Mouse (Mus musculus): Measurements from ENCODE around the gene Gpd2. TPM values are rescaled to one million over a fixed set of nuclear protein-coding genes. Genes with fewer than 3 reads are reported as not detected.

The Gpd2 gene
- total and polyA plus RNA-seq, 3 experiments: 15.7 to 20.4 (median 16.7) TPM

GRCm38 (mm10) chr2:57342910-57343309 is 105.5 kb downstream of the Gpd2 start:
- Histone ChIP-seq H3K4me3 (replicated peaks in 1 of 3; ENCODE audit: low read depth in 2 of 3, low read length in 2 of 3, poor library complexity in 1 of 3) (no peak overlapping the region), H3K27ac (ENCODE audit: insufficient read depth, low read depth) (no peak overlapping the region), H3K27me3 (replicated peaks) (no peaks in the 10 kb centered on the region), H3K79me2 (replicated peaks; ENCODE audit: control insufficient read depth, extremely low read depth, insufficient read depth, poor library complexity, severe bottlenecking) (no peaks in the 10 kb centered on the region), H3K9me3 (replicated peaks; ENCODE audit: low read length) (no peaks in the 10 kb centered on the region), H3K4me2 (ENCODE audit: insufficient read depth, low read depth, poor library complexity, severe bottlenecking) (no peak overlapping the region), H3K4me1 (ENCODE audit: control insufficient read depth in 1 of 2, insufficient read depth in 2 of 2) (no peaks in the 10 kb centered on the region), H3K36me3 (replicated peaks in 1 of 2; ENCODE audit: control insufficient read depth in 1 of 2, insufficient read depth in 1 of 2, low read length in 1 of 2) (peaks cover 7 to 47% of the 10 kb centered on the region in 2 experiments), H3K9ac (ENCODE audit: insufficient read depth, low read depth) (no peak overlapping the region)
- DNase-seq (ENCODE audit: extremely low read depth): no peak
- dilution Hi-C loops (cut with MboI; ENCODE audit: extremely low pct_ligation_motif_present, extremely low pct_unique_long_range_greater_than_20kb, low sequenced_read_pairs) (no loop called here), in situ Hi-C loops (cut with MboI; ENCODE audit: low pct_ligation_motif_present, low pct_unique_long_range_greater_than_20kb, low sequenced_read_pairs) (no loop called here)
- TF ChIP-seq POLR2A (IDR thresholded peaks at IDR 0.05; ENCODE audit: low read depth, low read length) (no peak), ZNF384 (IDR thresholded peaks at IDR 0.05; ENCODE audit: low read depth, low read length) (no peak), SIN3A (IDR thresholded peaks at IDR 0.05; ENCODE audit: low read length) (no peak), ZC3H11A (IDR thresholded peaks at IDR 0.05; ENCODE audit: low read depth, low read length) (no peak), NELFE (IDR thresholded peaks at IDR 0.05; ENCODE audit: low read depth, low read length) (no peak), SMC3 (IDR thresholded peaks at IDR 0.05; ENCODE audit: low read depth, low read length) (no peak)

GRCm38 (mm10) chr2:57350615-57351014 is 113.2 kb downstream of the Gpd2 start:
- DNase-seq (ENCODE audit: extremely low read depth): no peak
- H3K4me3 ChIP-seq (replicated peaks in 1 of 3; ENCODE audit: low read depth in 2 of 3, low read length in 2 of 3, poor library complexity in 1 of 3): no peak overlapping the region
- in situ Hi-C loops (cut with MboI; ENCODE audit: low pct_ligation_motif_present, low pct_unique_long_range_greater_than_20kb, low sequenced_read_pairs): loop anchor here (25.0 kb wide), 1 partner anchor 238 kb away; the partner anchor contains the start of gene Nr4a2
- no peak for TF ChIP-seq CHD2 (IDR thresholded peaks at IDR 0.05; ENCODE audit: low read length)
- no peak for TF ChIP-seq ZC3H11A (IDR thresholded peaks at IDR 0.05; ENCODE audit: low read depth, low read length)
- TF ChIP-seq RAD21 (IDR thresholded peaks at IDR 0.05; ENCODE audit: low read depth, low read length): no peak
- no peak for TF ChIP-seq NRF1 (IDR thresholded peaks at IDR 0.05; ENCODE audit: low read depth, low read length)
- no peak for TF ChIP-seq MAFK (IDR thresholded peaks at IDR 0.05; ENCODE audit: insufficient replicate concordance, low read length)
- no peak for TF ChIP-seq TBP (conservative IDR thresholded peaks at IDR 0.05; ENCODE audit: low read depth, low read length)
- H3K9me3 ChIP-seq (replicated peaks; ENCODE audit: low read length): no peaks in the 10 kb centered on the region
- no peaks in the 10 kb centered on the region for H3K79me2 ChIP-seq (replicated peaks; ENCODE audit: control insufficient read depth, extremely low read depth, insufficient read depth, poor library complexity, severe bottlenecking)
- no peaks in the 10 kb centered on the region for H3K27me3 ChIP-seq (replicated peaks)
- no peak overlapping the region for H3K27ac ChIP-seq (ENCODE audit: insufficient read depth, low read depth)
- no peak overlapping the region for H3K9ac ChIP-seq (ENCODE audit: insufficient read depth, low read depth)
- peaks cover 10 to 22% of the 10 kb centered on the region in 2 experiments for H3K4me1 ChIP-seq (ENCODE audit: control insufficient read depth in 1 of 2, insufficient read depth in 2 of 2)
- H3K4me2 ChIP-seq (ENCODE audit: insufficient read depth, low read depth, poor library complexity, severe bottlenecking): no peak overlapping the region
- dilution Hi-C loops (cut with MboI; ENCODE audit: extremely low pct_ligation_motif_present, extremely low pct_unique_long_range_greater_than_20kb, low sequenced_read_pairs): no loop called here
- peaks cover 0 to 19% of the 10 kb centered on the region in 2 experiments for H3K36me3 ChIP-seq (replicated peaks in 1 of 2; ENCODE audit: control insufficient read depth in 1 of 2, insufficient read depth in 1 of 2, low read length in 1 of 2)

GRCm38 (mm10) chr2:57353722-57354432 is 116.4 kb downstream of the Gpd2 start:
- Histone ChIP-seq H3K9me3 (replicated peaks; ENCODE audit: low read length) (no peaks in the 10 kb centered on the region), H3K27me3 (replicated peaks) (no peaks in the 10 kb centered on the region), H3K4me3 (replicated peaks in 1 of 3; ENCODE audit: low read depth in 2 of 3, low read length in 2 of 3, poor library complexity in 1 of 3) (no peak overlapping the region), H3K36me3 (replicated peaks in 1 of 2; ENCODE audit: control insufficient read depth in 1 of 2, insufficient read depth in 1 of 2, low read length in 1 of 2) (peaks cover 3 to 30% of the 10 kb centered on the region in 2 experiments), H3K4me2 (ENCODE audit: insufficient read depth, low read depth, poor library complexity, severe bottlenecking) (no peak overlapping the region), H3K9ac (ENCODE audit: insufficient read depth, low read depth) (no peak overlapping the region), H3K4me1 (ENCODE audit: control insufficient read depth in 1 of 2, insufficient read depth in 2 of 2) (peaks cover 13 to 29% of the 10 kb centered on the region in 2 experiments), H3K27ac (ENCODE audit: insufficient read depth, low read depth) (no peak overlapping the region), H3K79me2 (replicated peaks; ENCODE audit: control insufficient read depth, extremely low read depth, insufficient read depth, poor library complexity, severe bottlenecking) (no peaks in the 10 kb centered on the region)
- 0 out of 2 replicates have a peak, but pooled peaks have one; percentile 19 for TF ChIP-seq ETS1 (conservative IDR thresholded peaks at IDR 0.05; ENCODE audit: low read depth, low read length)
- 0 out of 2 replicates have a peak, but pooled peaks have one; percentile 14 for TF ChIP-seq EP300 (IDR thresholded peaks at IDR 0.05; ENCODE audit: low read length)
- no peak for TF ChIP-seq CTCF (conservative IDR thresholded peaks at IDR 0.05 in 1 of 2, IDR thresholded peaks at IDR 0.05 in 1 of 2; ENCODE audit: low read depth in 2 of 2, low read length in 2 of 2)
- no peak for TF ChIP-seq MAFK (IDR thresholded peaks at IDR 0.05; ENCODE audit: insufficient replicate concordance, low read length)
- dilution Hi-C loops (cut with MboI; ENCODE audit: extremely low pct_ligation_motif_present, extremely low pct_unique_long_range_greater_than_20kb, low sequenced_read_pairs) (no loop called here), in situ Hi-C loops (cut with MboI; ENCODE audit: low pct_ligation_motif_present, low pct_unique_long_range_greater_than_20kb, low sequenced_read_pairs) (loop anchor here (25.0 kb wide), 1 partner anchor 242 kb away; the partner anchor contains the start of gene Nr4a2)
- no peak for DNase-seq (ENCODE audit: extremely low read depth)
